Mouse (Mus musculus): ENCODE data around the gene Actn2. TPM values are rescaled to one million over a fixed set of nuclear protein-coding genes. Genes with fewer than 3 reads are reported as not detected.

Actn2 gene
- total RNA-seq, 2 experiments from 2014 or later = 773 to 1,947 TPM

- DNase-seq = no peak
Observed at GRCm38 (mm10) chr13:12272953-12273352, 67.6 kb downstream of the Actn2 start.

DNA sequence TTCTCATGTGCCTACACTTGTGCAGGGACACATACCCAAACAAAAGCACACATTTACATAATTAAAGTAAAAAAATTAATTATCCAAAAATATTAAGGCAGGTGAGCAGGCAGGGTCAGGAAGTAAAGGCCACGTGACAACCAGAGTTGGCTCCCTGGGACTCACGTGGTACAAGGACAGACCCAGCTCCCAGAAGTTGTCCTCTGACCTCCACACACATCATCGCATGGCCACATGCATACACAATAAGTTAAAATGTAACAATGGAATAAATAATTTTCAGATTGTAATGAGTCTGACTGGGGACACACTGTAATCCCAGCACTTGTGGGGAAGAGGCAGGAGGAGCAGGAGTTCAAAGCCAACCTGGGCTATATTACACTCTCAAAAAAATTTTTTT, 72.6 kb downstream of the Actn2 start:
- TF ChIP-seq CTCF (IDR thresholded peaks at IDR 0.05) = no peak
- no peak for DNase-seq
- no peak overlapping the region for H3K27ac ChIP-seq
- intact Hi-C loops (cut with DNase I) = no loop called here
- H3K4me3 ChIP-seq = no peak overlapping the region

More at GRCm38 (mm10) chr13:12272953-12273352, 67.6 kb downstream of the Actn2 start:
- H3K27ac ChIP-seq = peak overlapping the region; percentile 28; the same call in 1 of the 2 replicates
- no peak overlapping the region for H3K4me3 ChIP-seq
- intact Hi-C loops (cut with DNase I) = loop anchor here (1.0 kb wide), 1 partner anchor 63 kb away; no protein-coding TSS in a partner anchor
- peak; percentile 86 for TF ChIP-seq CTCF (IDR thresholded peaks at IDR 0.05)

DNA sequence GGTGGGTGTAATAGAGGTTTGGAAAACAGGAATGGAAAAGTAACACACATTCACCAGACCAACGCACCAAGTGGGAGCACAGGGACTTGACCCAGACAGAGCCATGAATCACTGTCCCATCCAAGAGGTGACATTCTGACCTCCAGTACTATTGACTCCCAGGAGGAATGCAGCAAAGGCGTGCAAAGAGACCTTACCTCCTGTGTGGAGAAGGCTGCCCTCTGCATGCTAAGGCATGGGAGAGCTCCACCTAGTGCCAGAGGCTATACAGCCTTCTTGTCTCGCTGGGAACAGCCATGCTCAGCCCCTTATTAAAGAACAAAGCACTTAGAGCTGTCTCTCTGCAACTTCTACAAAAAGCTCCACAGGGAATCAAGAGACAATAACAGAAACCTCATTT, 73.5 kb downstream of the Actn2 start:
- TF ChIP-seq CTCF (IDR thresholded peaks at IDR 0.05) = peak; percentile 59
- intact Hi-C loops (cut with DNase I) = no loop called here
- H3K27ac ChIP-seq = no peak overlapping the region

DNA sequence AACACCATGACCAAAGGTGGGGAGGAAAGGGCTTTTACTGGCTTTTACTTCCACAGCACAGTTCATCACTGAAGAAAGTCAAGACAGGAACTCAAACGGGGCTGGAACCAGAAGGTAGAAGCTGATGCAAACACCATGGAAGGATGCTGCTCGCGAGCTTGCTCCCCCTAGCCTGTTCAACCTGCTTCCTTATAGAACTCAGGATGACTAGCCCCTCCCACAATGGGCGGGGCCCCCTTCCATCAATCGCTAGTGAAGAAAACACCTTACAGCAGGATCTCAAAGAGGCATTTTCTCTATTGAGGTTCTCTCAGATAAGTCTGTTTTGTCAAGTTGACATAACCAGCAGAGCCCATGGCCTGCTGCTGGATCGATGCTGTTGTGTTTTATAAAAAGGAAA, 76.6 kb downstream of the Actn2 start:
- H3K27ac ChIP-seq = no peak overlapping the region
- no peak overlapping the region for H3K4me3 ChIP-seq
- no peak for DNase-seq
- TF ChIP-seq CTCF (IDR thresholded peaks at IDR 0.05) = no peak
- intact Hi-C loops (cut with DNase I) = no loop called here

More for the DNA sequence above, 73.5 kb downstream of the Actn2 start:
- no peak overlapping the region for H3K4me3 ChIP-seq
- DNase-seq = no peak

DNA sequence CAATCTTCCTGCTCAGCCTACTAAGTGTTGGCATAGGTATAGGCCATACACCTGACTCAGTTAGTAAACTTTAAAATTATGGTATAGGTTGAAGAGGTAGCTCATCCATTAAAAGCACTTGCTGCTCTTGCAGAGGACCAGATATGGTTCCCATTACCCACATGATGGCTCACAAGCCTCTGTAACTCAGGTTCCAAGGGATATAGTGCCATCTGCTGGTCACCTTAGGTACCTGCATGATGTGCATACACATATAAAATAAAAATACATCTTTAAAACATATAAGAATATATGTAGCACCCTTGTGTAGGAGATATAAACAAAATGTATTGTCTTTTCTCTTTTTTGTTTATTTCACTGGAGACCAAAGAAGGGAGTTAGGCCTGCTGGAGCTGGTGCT, 79.1 kb downstream of the Actn2 start:
- H3K4me3 ChIP-seq = no peak overlapping the region
- intact Hi-C loops (cut with DNase I) = no loop called here
- no peak overlapping the region for H3K27ac ChIP-seq
- DNase-seq = no peak
- TF ChIP-seq CTCF (IDR thresholded peaks at IDR 0.05) = peak; percentile 41

- no peak for TF ChIP-seq CTCF (IDR thresholded peaks at IDR 0.05)
- H3K4me3 ChIP-seq = peak within 1 kb of the TSS; percentile 96
- DNase-seq = peak; percentile 98
- peak within 1 kb of the TSS; percentile 95 for H3K27ac ChIP-seq
- intact Hi-C loops (cut with DNase I) = loop anchor here (5.0 kb wide), 1 partner anchor 45 kb away; no protein-coding TSS in a partner anchor
Observed at GRCm38 (mm10) chr13:12257391-12258380, 82.9 kb downstream of the Actn2 start, which contains the start of gene Mtr. Mtr (minus strand) TSS chr13:12258113.

DNA sequence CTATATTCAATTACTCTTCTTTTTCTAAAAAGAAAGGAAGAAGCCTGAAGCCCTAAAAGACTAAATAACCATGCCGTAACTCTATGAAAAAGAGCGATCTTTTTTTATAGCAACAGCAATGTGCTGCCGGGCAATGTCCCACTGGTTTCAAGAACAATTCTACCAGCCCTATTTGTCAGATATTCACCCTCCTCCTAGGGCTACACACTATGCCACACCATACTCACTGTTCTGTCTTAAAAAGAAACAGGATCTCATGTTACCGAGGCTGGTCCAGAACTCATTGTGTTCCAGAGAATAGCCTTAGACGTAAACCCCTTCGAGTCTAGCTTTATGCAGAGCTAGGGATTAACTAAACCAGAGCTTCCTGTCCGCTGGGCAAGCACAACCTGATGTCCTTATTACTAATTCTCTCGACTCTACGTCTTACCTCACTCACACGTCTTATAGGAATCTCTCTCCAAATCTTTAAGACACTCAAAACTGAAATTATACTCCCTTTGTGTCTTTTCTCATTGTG, 83.6 kb downstream of the Actn2 start:
- intact Hi-C loops (cut with DNase I) = loop anchor here (5.0 kb wide), 1 partner anchor 45 kb away; no protein-coding TSS in a partner anchor
- DNase-seq = no peak
- H3K27ac ChIP-seq = peak overlapping the region; percentile 95
- no peak for TF ChIP-seq CTCF (IDR thresholded peaks at IDR 0.05)
- peak overlapping the region; percentile 96 for H3K4me3 ChIP-seq

DNA sequence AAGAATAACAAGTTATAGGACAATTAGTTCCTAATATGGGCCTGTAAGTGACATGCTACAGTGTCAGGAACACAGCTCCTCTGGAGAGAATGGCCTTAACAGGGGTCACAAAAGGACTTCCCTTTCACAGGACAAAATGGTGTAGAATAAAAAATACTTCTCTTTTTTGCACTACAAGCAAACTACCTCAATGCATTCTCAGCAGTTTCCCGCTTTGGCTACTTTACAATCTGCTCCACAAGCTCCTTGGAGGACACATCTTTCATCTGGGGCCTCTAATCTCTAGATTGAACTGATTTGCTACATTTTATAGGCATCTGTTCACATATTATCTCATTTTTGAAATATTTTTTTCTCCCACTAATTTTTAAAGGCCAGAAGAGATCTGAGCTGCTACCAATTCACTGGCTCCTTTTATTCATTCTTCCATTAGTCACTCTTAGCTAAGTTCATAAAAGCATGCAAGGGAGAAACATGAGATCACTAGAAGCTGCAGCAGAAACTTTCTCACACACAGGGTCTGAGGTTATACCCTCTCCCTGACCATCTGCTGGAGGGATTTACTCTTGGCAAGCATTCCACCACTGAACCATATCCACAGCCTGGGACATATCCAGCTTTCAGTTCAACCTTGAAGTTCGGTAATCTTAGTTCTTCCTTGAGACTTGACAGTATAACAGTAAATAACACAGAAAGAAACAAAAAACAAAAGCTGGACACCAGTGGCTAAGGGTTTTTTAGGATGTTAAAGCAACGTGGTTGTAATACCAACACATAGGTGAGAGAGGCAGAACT, 84.5 kb downstream of the Actn2 start:
- TF ChIP-seq CTCF (IDR thresholded peaks at IDR 0.05) = no peak
- DNase-seq = no peak
- Histone ChIP-seq H3K4me3 (peak overlapping the region; percentile 96), H3K27ac (peak overlapping the region; percentile 95)
- intact Hi-C loops (cut with DNase I) = loop anchor here (5.0 kb wide), 1 partner anchor 44 kb away; no protein-coding TSS in a partner anchor

- H3K4me3 ChIP-seq = no peak overlapping the region
- no peak overlapping the region for H3K27ac ChIP-seq
- TF ChIP-seq CTCF (IDR thresholded peaks at IDR 0.05) = no peak
- intact Hi-C loops (cut with DNase I) = no loop called here
- no peak for DNase-seq
Observed at GRCm38 (mm10) chr13:12250496-12250895, 90.1 kb downstream of the Actn2 start.

DNA sequence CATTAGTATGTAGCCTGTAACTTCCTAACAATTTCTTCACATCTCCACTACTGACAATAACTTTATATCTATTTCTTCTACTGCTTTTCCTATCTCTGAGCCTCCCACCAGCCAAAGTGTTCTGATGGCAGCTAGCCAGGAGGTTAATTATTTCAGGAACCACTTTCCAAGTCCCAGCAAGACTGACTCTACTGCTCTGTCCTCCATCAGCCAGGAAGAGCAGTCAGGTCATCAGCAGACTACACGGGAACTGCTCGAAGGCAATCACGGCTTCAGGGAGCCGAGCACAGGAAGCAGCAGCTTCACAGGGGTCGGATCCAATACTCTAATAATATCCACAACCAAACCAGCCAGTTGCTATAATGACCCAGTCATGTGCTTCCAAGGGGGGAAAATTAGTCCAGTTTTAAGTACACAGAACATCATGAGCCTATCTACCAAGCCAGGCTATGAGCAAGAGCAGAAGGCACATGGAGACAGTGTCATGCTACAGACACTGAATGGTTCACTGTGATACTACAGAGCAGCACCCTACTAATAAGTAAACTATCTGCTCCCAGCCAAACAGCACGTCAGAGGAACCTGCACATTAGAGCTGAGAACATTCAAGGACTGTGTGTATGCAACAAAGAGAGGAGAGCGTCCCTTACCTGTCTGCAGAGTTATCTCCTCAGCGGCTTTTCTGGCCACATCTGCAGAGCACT, 91.2 kb downstream of the Actn2 start:
- intact Hi-C loops (cut with DNase I) = no loop called here
- no peak for DNase-seq
- no peak for TF ChIP-seq CTCF (IDR thresholded peaks at IDR 0.05)
- Histone ChIP-seq H3K4me3 (no peak overlapping the region), H3K27ac (peak overlapping the region; percentile 35; the same call in 1 of the 2 replicates)

GRCm38 (mm10) chr13:12245938-12246337, 94.6 kb downstream of the Actn2 start:
- TF ChIP-seq CTCF (IDR thresholded peaks at IDR 0.05) = no peak
- no peak for DNase-seq
- intact Hi-C loops (cut with DNase I) = no loop called here
- no peak overlapping the region for H3K27ac ChIP-seq
- H3K4me3 ChIP-seq = no peak overlapping the region

GRCm38 (mm10) chr13:12243991-12244390, 96.6 kb downstream of the Actn2 start:
- no peak for DNase-seq
- intact Hi-C loops (cut with DNase I) = no loop called here
- Histone ChIP-seq H3K4me3 (no peak overlapping the region), H3K27ac (no peak overlapping the region)
- TF ChIP-seq CTCF (IDR thresholded peaks at IDR 0.05) = no peak

Data from gastrocnemius, adult 2 months (tissue).